ENCODE assay signal across 25 mouse cellular contexts in the genomic region with DNA sequence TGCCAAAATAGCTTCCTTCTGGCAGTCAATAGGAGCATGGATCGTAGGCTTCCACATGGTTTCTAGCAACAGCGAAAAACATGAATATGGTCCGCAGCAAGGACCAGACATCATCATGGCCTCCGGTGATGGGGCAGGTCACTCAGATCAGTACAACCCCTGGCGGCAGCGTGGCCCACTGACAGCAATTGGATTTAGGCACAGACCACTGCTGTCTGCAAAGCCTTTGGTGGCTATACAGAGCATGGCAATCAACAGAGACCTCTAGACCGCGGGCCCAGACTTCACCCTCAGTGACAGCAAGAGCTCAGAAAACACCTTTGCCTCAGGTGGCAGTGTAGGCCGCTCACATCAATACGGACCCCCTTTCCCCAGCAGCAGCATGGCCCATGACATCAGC.
"Had no signal": no experiment of that assay in that cellular context is flagged by ENCODE, and none has a peak within 500 bp of the region (broad histone marks: within the 10 kb centered on the region; RNA-seq: fewer than 3 reads in every experiment).

No protein-coding gene starts in this region.

- H3K27ac ChIP-seq: heart, adult 2 months; heart, embryonic 13.5 days; heart, embryonic 15.5 days; hindbrain, embryonic 13.5 days; hindbrain, embryonic 15.5 days; hindbrain, postnatal 0 days; kidney, embryonic 15.5 days; kidney, postnatal 0 days; limb, embryonic 13.5 days; limb, embryonic 15.5 days had no signal

- H3K36me3 ChIP-seq: heart, embryonic 13.5 days; heart, embryonic 15.5 days; hindbrain, embryonic 13.5 days; hindbrain, embryonic 15.5 days; kidney, embryonic 15.5 days; limb, embryonic 13.5 days; limb, embryonic 15.5 days had no signal

- DNase-seq: gastrocnemius, postnatal 14 days; gastrocnemius, postnatal 36 days; heart, adult 11 months; heart, adult 2 months; heart, postnatal 14 days; heart, postnatal 36 days; kidney, adult 11 months; kidney, adult 2 months; kidney, adult 9 months; kidney, postnatal 14 days; kidney, postnatal 36 days; layer of hippocampus, adult 9-11 months; layer of hippocampus, postnatal 36 days; left cerebral cortex, postnatal 4 days had no signal

- H3K9ac ChIP-seq: heart, embryonic 13.5 days; heart, embryonic 15.5 days; hindbrain, embryonic 13.5 days; hindbrain, embryonic 15.5 days; kidney, embryonic 15.5 days; limb, embryonic 13.5 days; limb, embryonic 15.5 days had no signal

- H3K4me3 ChIP-seq: heart, adult 2 months; heart, embryonic 13.5 days; heart, embryonic 15.5 days; hindbrain, embryonic 13.5 days; hindbrain, embryonic 15.5 days; kidney, embryonic 15.5 days; limb, embryonic 13.5 days; limb, embryonic 15.5 days had no signal

- H3K27me3 ChIP-seq: heart, embryonic 13.5 days; heart, embryonic 15.5 days; hindbrain, embryonic 13.5 days; hindbrain, embryonic 15.5 days; kidney, embryonic 15.5 days; limb, embryonic 13.5 days; limb, embryonic 15.5 days had no signal

- H3K4me1 ChIP-seq: heart, embryonic 13.5 days; heart, embryonic 15.5 days; hindbrain, embryonic 13.5 days; hindbrain, embryonic 15.5 days; kidney, embryonic 15.5 days; limb, embryonic 13.5 days; limb, embryonic 15.5 days had no signal

- H3K9me3 ChIP-seq: heart, embryonic 13.5 days; heart, embryonic 15.5 days; hindbrain, embryonic 13.5 days; hindbrain, embryonic 15.5 days; kidney, embryonic 15.5 days; limb, embryonic 13.5 days; limb, embryonic 15.5 days had no signal

- ATAC-seq: hindbrain, postnatal 0 days; intestine, embryonic 16.5 days had no signal

- H3K4me2 ChIP-seq: heart, embryonic 11.5 days; heart, embryonic 13.5 days; heart, embryonic 15.5 days; hindbrain, embryonic 13.5 days; hindbrain, embryonic 15.5 days; kidney, embryonic 15.5 days; limb, embryonic 13.5 days; limb, embryonic 15.5 days had no signal
